9 mouse cellular contexts compared by ENCODE assay signal in genomic region chr1:181334329-181335018, GRCm38 (mm10). TPM values are rescaled to one million over a fixed set of nuclear protein-coding genes. Genes with fewer than 3 reads are reported as not detected.
DNase-seq lines count a peak whose midpoint lies in the region; ATAC-seq and TF ChIP-seq lines count a peak whose summit lies in the region.
"Had no signal": no experiment of that assay in that cellular context is flagged by ENCODE, and none has a peak within 500 bp of the region (broad histone marks: within the 10 kb centered on the region; RNA-seq: fewer than 3 reads in every experiment).

No protein-coding gene starts in this region.

- no peak for ATAC-seq in inflammation-experienced regulatory T-cells, adult 6 months

- no peaks in the 10 kb centered on the region; the same call in 1 of the 2 replicates for H3K4me1 ChIP-seq in lung, adult 2 months (ENCODE audit: control insufficient read depth, insufficient read depth, low read length)
- H3K4me1 ChIP-seq: neural tube, embryonic 13.5 days had no signal

- DNase-seq in spleen, adult 12 weeks (ENCODE audit: low spot score): peak; percentile 50
- DNase-seq in spleen, adult 18-20 months: no peak
- peak; percentile 29 for DNase-seq in induced T-regulatory cell, adult 2 months (ENCODE audit: low read depth)
- DNase-seq in spleen, postnatal 36 days (ENCODE audit: low spot score in 2 of 2): peak; percentile 35 to 73
- no peak for DNase-seq in lung, adult 2 months
- DNase-seq in lung, adult 18-20 months: no peak
- DNase-seq: gastrocnemius, postnatal 36 days had no signal

- no peak for TF ChIP-seq CTCF in lung, adult 2 months (IDR thresholded peaks at IDR 0.05; ENCODE audit: insufficient read depth, low read length)

- H3K4me3 ChIP-seq in lung, adult 2 months (replicated peaks; ENCODE audit: extremely low read depth, low read depth, low read length): no peak overlapping the region
- H3K4me3 ChIP-seq: neural tube, embryonic 13.5 days had no signal

- TF ChIP-seq POLR2A in lung, adult 2 months (IDR thresholded peaks at IDR 0.05; ENCODE audit: borderline replicate concordance, extremely low read depth, low read depth, low read length): no peak

- 84% methylated on average over 6 of the region's 6 CpGs for WGBS in lung, adult 2 months

RNA-seq across cellular contexts. Expression of gene Cnih3, which starts 18.0 kb away (rescaled TPM):
- not detected for polyA plus RNA-seq in inflammation-experienced regulatory T-cells, adult 6 months (2017; shearing (Covaris generic))
- polyA plus RNA-seq in lung, adult 2 months (2012; rRNA removed): 0.25 TPM in 1 of 2 replicates, not detected in the other

Comparison
In these comparisons a context has a peak if more than half of its experiments do, and no peak if none do; other contexts are left out.
1. DNase-seq: peak in spleen, adult 12 weeks (single experiment), induced T-regulatory cell, adult 2 months (single experiment) and spleen, postnatal 36 days (2 of 2); none in spleen, adult 18-20 months (0 of 2), lung, adult 2 months (single experiment) and lung, adult 18-20 months (0 of 2).